Mouse (Mus musculus) G1E (cell line): ENCODE results near the gene A630095N17Rik.
A peak's percentile ranks its signal among the peaks of the same experiment; 100 is the strongest.

ENCODE experiments used
- CTCF ChIP-seq: IDR thresholded peaks from 2 replicates; pipeline ENCODE4 v1.5.1; 2012; ENCODE audit warnings: low read depth, low read length, inconsistent platforms, mixed read lengths
- GATA1 ChIP-seq: IDR thresholded peaks from 2 replicates; pipeline ENCODE4 v1.6.1; 2012; ENCODE audit warnings: borderline replicate concordance, low read length, inconsistent platforms, mixed read lengths
- GATA2 ChIP-seq: IDR thresholded peaks from 2 replicates; pipeline ENCODE4 v1.6.1; 2012; ENCODE audit warnings: low read depth, low read length, inconsistent platforms, borderline replicate concordance
- POLR2AphosphoS5 ChIP-seq: IDR thresholded peaks from 2 replicates; pipeline ENCODE4 v1.6.1; 2012; ENCODE audit warnings: low read depth, low read length, inconsistent platforms; ENCODE audit not compliant: insufficient replicate concordance

GRCm38 (mm10) chr1:75215785-75216184, 16.1 kb downstream of the A630095N17Rik start:
- no peak for TF ChIP-seq CTCF
- TF ChIP-seq GATA1: no peak
- TF ChIP-seq POLR2AphosphoS5: peak; percentile 79; the same call in 1 of the 2 replicates
- no peak for TF ChIP-seq GATA2
